Mouse (Mus musculus) brain, embryonic 14.5 days (tissue): Measurements from ENCODE around the gene Mtrex. TPM values are rescaled to one million over a fixed set of nuclear protein-coding genes. Genes with fewer than 3 reads are reported as not detected.

ENCODE experiments used
- DNase-seq: peaks from one replicate; pipeline ENCODE4 v3.0.0-alpha.2; 2011; ENCODE audit warnings: low read depth
- CTCF ChIP-seq: fragments of 200-500 bp; IDR thresholded peaks from 2 replicates; pipeline ENCODE4 v1.5.1; 2012; ENCODE audit warnings: inconsistent platforms, mild to moderate bottlenecking, moderate library complexity, borderline replicate concordance; ENCODE audit not compliant: insufficient read depth, insufficient read length; ENCODE audit errors: extremely low read depth
- POLR2A ChIP-seq: fragments of 200-500 bp; IDR thresholded peaks from 2 replicates; pipeline ENCODE4 v1.6.1; 2012; ENCODE audit warnings: mild to moderate bottlenecking, inconsistent platforms, borderline replicate concordance; ENCODE audit not compliant: poor library complexity, insufficient read depth, insufficient read length, severe bottlenecking; ENCODE audit errors: extremely low read depth
- polyA plus RNA-seq: library from polyadenylated mRNA; depleted of rRNA; stranded (reverse); fragments of >200 nt; gene quantifications from 2 replicates; pipeline ENCODE4 v1.2.3, GENCODE M21; 2012

Gene Mtrex
- polyA plus RNA-seq, 1 experiment = 56.2 TPM

DNA sequence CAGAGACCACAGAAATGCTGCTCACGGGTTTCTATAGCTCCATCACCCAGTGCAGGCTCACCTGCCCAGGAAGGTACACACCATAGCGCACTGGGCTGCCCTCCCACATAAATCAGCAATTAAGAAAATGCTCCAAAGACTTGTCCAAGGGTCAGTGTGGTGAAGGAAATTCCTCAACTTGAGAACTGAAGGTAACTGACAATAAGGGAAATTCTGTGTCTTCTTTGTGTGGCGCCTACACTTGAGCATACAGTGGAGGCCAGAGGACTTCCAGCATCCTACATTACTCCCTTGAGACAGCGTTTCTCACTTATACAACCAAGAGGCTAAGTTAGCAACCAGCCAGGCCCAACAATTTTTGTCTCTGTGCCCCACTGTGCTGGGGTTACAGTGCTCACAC, 1.2 kb downstream of the Mtrex start:
- no peak for DNase-seq
- TF ChIP-seq CTCF (no peak), POLR2A (no peak)

DNA sequence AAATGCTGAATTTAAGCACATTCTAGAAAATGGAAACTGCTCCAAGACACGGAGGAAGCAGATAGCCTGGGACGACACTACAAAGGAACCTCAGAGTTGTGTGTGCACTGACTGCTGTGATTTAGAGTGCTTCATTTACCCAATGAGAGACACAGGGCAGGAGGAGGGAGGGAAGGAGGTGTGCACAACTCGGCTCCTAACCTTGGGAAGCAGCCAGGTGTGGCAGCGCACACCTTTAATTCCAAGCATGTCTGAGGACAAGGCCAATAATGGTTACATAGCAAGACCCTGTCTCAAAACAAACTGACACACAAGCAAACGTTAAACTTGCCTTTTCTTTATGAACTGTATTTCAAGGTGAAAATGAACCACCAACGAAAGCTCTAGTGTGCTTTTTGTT, 1.9 kb downstream of the Mtrex start:
- no peak for TF ChIP-seq POLR2A
- TF ChIP-seq CTCF = no peak
- no peak for DNase-seq

DNA sequence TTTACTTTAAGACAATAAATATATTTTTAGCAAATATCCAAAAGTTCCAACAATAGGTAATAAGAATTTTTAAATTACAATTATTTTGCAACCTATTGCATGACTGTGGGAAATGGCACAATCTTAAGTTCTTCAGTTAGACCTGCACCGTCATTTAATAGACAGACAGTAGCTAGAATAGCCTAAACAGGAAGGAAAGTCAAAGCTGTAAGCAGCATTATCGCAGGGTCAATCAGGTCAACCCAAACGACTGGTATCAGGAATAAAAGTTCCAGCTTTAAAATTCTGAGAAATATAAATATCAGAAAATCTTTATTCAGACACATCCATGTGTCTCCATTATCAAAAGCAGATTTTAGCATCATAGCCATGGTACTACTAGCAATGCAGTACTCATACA, 6.3 kb downstream of the Mtrex start:
- no peak for DNase-seq
- TF ChIP-seq POLR2A (no peak), CTCF (no peak)

DNA sequence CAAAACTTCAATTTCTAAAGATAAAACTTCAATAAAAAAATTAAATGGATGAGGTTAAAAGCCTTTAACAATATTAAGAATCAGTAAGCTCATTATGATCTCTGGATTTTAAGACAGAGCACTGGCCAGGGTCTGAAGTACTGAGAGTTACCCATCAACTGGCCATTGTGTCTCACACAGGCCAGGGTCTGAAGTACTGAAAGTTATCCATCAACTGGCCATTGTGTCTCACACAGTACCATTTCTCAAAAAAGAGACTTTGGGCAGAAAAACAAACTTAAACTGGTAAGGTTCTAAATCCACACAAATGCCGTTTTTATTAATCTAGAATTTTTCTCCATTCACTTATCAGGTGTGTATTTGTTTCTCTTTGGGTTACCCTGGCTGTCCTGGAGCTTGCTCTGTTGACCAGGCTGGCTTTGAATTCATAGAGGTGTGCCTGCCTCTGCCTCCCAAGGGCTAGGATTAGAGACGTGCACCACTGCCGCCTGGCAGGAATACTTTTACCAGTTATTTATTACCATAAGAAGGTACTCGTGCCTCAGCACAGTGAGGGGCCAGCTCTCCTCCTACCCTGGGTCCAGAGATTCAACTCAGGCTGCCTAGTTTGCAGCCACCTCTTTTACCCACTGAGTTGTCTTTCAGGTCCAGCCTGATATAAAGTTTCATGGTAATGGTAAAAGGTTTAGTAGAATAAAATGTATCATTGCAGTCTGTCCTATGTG, 7.9 kb downstream of the Mtrex start:
- TF ChIP-seq POLR2A (no peak), CTCF (no peak)
- DNase-seq = no peak

DNA sequence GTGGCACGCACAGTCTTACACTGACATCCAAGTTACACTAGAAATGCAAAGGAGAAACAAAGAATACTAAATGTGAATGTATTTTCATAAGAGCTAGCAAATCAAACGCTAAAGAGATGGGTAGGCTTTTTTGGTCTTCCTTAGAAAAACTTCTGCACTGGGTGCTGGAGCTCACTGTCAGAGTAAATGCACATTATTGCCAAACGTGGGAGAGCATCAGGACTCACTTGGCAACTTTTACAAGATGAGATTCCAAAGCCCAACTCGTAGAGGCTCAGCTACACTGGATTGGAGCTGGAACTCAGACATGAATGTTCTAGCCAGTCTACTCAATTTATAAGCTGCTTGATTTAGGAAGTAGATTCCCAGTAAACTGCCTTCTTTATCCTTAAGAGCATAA, 16.8 kb downstream of the Mtrex start:
- no peak for TF ChIP-seq CTCF
- TF ChIP-seq POLR2A = no peak
- DNase-seq = no peak

DNA sequence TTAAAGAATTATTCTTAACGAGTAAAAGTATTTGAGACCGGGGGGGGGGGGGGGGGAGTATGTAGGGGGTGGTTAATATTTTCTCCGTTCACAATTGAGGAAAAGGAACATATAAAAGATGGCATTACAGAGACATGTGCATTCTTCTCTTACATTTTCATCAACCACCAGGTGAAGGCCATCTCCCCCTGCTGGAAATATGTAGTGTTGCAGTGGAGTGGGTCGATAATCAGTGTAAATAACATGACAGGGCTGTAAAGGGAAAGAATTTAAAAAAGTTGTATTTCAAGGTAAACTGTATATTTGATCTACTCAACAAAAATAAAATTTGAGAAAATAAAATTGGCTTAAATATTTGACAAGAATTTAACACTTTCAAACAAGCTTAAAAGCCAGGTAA, 17.5 kb downstream of the Mtrex start:
- DNase-seq = peak; percentile 68
- TF ChIP-seq CTCF (peak; percentile 72; the same call in 1 of the 2 replicates), POLR2A (no peak)

DNA sequence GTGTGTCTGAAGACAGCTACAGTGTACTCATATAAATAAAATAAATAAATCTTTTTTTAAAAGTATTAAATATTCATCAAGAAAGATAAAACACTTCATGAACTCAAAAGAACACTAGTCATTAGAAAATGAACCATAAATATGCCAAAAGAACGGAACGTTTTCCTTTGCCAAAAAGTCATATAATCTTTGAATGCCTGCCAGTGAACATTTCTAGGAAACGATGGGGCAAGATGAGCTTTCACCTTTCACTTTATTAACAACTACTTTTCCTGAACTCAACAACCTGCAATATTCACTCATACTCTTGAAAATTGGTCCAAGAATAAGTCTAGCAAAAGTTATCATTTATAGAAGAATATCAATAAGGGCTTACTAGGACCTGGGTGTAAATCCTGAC, 25.0 kb downstream of the Mtrex start:
- DNase-seq = no peak
- TF ChIP-seq CTCF = no peak
- TF ChIP-seq POLR2A = no peak

DNA sequence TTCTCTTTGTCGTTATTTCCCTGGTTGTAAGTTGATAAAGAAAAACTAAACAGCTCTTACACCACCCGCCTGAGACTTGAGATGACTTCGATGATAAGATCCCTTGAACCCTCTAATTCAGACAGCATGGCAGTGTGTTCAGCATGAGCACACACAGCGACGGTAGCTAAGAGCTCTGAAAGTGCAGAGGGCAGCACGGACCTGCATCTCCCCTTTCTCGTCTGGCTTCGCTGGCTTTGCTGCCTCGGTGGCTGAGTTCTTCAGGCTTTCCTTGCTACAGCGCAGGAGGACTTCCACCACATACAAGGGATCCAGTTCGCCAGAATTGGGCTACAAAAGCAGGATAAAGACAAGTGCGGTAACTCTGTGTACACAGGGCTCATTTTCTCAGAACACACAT, 40.0 kb downstream of the Mtrex start:
- DNase-seq = no peak
- TF ChIP-seq CTCF = no peak
- TF ChIP-seq POLR2A = no peak

DNA sequence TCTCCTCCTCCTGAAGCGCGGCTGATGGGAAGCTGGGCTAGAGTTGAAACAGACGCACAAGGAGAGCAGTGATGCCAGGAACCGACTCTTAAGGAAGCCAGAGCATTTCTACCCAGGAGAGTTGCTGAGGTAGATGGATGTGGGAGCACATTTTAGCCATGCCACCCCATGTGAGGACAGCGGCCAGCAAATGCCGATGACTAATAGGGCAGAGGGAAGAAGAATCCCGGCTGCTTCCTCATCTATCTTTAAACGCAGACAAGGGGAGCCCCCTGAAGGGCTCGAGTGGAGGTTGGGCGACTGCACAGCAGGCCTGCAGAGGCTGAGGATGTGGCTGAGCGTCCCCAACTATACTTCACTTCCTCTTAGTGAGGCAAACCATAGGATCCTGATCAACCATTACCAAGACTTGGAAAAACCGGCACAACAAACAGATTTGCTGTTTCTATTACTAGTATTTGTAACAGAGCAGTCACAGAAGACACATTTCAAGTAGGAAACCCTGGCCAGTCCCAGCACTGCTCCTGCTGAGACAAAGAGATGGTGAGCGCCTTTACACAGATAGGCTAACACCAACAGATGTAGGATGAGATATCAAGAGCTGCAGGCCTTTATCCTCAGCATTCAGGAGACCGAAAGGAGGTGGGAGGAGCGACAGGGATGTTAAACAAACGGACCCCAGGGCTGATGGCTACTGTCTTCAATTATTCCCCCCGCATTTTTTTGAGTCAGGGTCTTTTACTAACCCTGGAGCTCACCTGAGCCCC, 55.5 kb downstream of the Mtrex start:
- DNase-seq = no peak
- no peak for TF ChIP-seq POLR2A
- TF ChIP-seq CTCF = no peak

DNA sequence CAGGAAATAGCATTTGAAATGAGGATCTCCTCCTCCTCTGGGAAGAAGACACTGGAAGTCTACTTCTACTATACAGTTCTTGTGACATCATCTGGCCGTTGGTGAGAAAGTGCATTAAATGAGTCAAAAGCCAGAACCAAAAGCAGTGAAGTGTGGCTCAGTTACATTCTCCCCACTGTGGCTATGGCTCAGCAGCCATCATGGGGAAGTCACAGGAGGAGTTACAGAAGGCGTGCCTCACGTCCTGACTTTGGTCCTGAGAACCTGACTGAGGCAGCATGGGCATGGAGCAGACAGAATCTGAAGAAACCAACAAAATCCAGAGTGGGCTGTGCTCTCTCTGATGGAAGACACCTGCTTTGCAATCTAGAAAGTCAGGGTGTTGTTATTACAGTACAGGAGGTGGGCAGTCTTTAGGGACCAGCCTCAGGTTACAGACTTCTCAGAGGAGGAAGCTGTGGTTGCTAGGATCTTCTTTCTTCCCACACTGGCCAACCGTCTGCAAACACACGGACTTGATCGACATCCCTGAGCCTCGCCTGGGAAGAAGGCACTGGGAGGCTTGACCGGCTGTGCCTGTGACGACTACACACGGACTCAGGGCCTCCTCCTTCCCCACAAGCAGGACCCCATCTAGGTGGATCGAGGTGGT, 57.0 kb downstream of the Mtrex start:
- DNase-seq = no peak
- TF ChIP-seq POLR2A = no peak
- no peak for TF ChIP-seq CTCF

DNA sequence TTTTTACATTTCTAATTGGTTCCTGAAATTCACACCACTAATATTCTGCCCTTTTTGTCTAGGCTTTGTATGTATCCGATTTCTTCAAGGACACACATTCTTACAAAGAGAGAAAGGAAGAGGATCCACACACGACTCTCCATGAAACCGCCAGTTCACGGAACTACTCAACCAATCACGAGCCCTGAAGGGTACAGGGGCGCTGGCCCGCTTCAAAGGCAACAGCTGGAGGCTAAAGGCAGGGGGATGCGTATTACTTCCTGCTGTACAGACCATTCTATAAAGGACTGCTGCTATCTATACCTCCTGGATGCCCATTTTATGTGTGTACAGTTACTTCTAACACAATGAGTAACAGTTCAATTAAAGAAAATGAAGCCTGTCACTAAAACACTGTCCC, 59.8 kb downstream of the Mtrex start:
- no peak for TF ChIP-seq POLR2A
- TF ChIP-seq CTCF = no peak
- DNase-seq = no peak
